ENCODE assay signal across 8 mouse cellular contexts in genomic region chr15:103314181-103314580, GRCm38 (mm10). TPM values are rescaled to one million over a fixed set of nuclear protein-coding genes. Genes with fewer than 3 reads are reported as not detected.
DNase-seq lines count a peak whose midpoint lies in the region; ATAC-seq and TF ChIP-seq lines count a peak whose summit lies in the region.

No protein-coding gene starts in this region.

- no peak for ATAC-seq in heart, embryonic 16.5 days (replicated peaks; ENCODE audit: extremely low read depth, insufficient read depth, low FRiP score)
- ATAC-seq in liver, embryonic 12.5 days: no peak

- no peak for TF ChIP-seq CTCF in E14TG2a.4 (conservative IDR thresholded peaks at IDR 0.05; ENCODE audit: low read length)

- H3K9me3 ChIP-seq in E14TG2a.4 (ENCODE audit: low read length): no peaks in the 10 kb centered on the region
- H3K9me3 ChIP-seq in heart, embryonic 16.5 days (replicated peaks; ENCODE audit: control insufficient read depth, low read length): no peaks in the 10 kb centered on the region
- no peaks in the 10 kb centered on the region for H3K9me3 ChIP-seq in liver, embryonic 12.5 days (replicated peaks)

- H3K4me1 ChIP-seq in E14TG2a.4 (replicated peaks; ENCODE audit: low read depth, low read length): peaks cover 58% of the 10 kb centered on the region
- peaks cover 21% of the 10 kb centered on the region for H3K4me1 ChIP-seq in heart, embryonic 16.5 days (ENCODE audit: control insufficient read depth, insufficient read depth, low read length)
- H3K4me1 ChIP-seq in liver, embryonic 12.5 days: peaks cover 68% of the 10 kb centered on the region

- peaks cover 34% of the 10 kb centered on the region for H3K27me3 ChIP-seq in E14TG2a.4 (ENCODE audit: insufficient read depth, low read length)
- no peaks in the 10 kb centered on the region for H3K27me3 ChIP-seq in heart, embryonic 16.5 days (ENCODE audit: control insufficient read depth, insufficient read depth, low read length)
- H3K27me3 ChIP-seq in liver, embryonic 12.5 days (replicated peaks): peaks cover 4% of the 10 kb centered on the region

- 38% methylated on average over 22 of the region's 22 CpGs for WGBS in heart, embryonic 16.5 days
- WGBS in liver, embryonic 12.5 days (ENCODE audit: insufficient replicate concordance): 61% methylated on average over 22 of the region's 22 CpGs

- intact Hi-C loops in gastrocnemius, postnatal 14 days (cut with DNase I; ENCODE audit: low total_unique reads): no loop called here
- intact Hi-C loops in gastrocnemius, postnatal 36 days (cut with DNase I): no loop called here

- peak overlapping the region; percentile 71 for H3K4me3 ChIP-seq in E14TG2a.4 (replicated peaks; ENCODE audit: low read length)
- H3K4me3 ChIP-seq in heart, embryonic 16.5 days (ENCODE audit: low read length): peak overlapping the region; percentile 45
- no peak overlapping the region for H3K4me3 ChIP-seq in liver, embryonic 12.5 days

- DNase-seq in gastrocnemius, postnatal 14 days: peak; percentile 20
- DNase-seq in gastrocnemius, postnatal 36 days: no peak
- no peak for DNase-seq in spleen, postnatal 4 days (ENCODE audit: low spot score in 2 of 2)
- no peak for DNase-seq in retina, embryonic 14.5 days (ENCODE audit: low spot score)
- no peak for DNase-seq in kidney, postnatal 10 days

- H3K9ac ChIP-seq in heart, embryonic 16.5 days (ENCODE audit: low read length): peak overlapping the region; percentile 53
- no peak overlapping the region for H3K9ac ChIP-seq in liver, embryonic 12.5 days

- no peak overlapping the region for H3K27ac ChIP-seq in heart, embryonic 16.5 days (ENCODE audit: low read length)
- no peak overlapping the region for H3K27ac ChIP-seq in liver, embryonic 12.5 days

- peak overlapping the region; percentile 80 for H3K4me2 ChIP-seq in heart, embryonic 16.5 days (ENCODE audit: low read depth, low read length)
- H3K4me2 ChIP-seq in liver, embryonic 12.5 days: peak overlapping the region; percentile 49; the same call in 1 of the 2 replicates

- H3K36me3 ChIP-seq in E14TG2a.4 (ENCODE audit: insufficient read depth, low read length): peaks cover 41% of the 10 kb centered on the region
- no peaks in the 10 kb centered on the region for H3K36me3 ChIP-seq in heart, embryonic 16.5 days (ENCODE audit: control insufficient read depth, insufficient read depth)
- peaks cover 43% of the 10 kb centered on the region for H3K36me3 ChIP-seq in liver, embryonic 12.5 days

RNA-seq across cellular contexts. Expression of gene Gpr84, which starts 3.8 kb away (rescaled TPM):
- total RNA-seq in gastrocnemius, postnatal 14 days (2021): not detected
- not detected for total RNA-seq in gastrocnemius, postnatal 36 days (2021)
- 0.19 TPM in 1 of 2 replicates, not detected in the other for polyA plus RNA-seq in heart, embryonic 16.5 days (2015; fragmentation: Nextera tagmentation; extraction: Ambion mirVana)
- polyA plus RNA-seq in liver, embryonic 12.5 days (2016; fragmentation: Nextera tagmentation; extraction: Ambion mirVana): 0.75 and 0.78 TPM in 2 replicates

RNA-seq across cellular contexts. Expression of gene Zfp385a, which starts 25.7 kb away (rescaled TPM):
- total RNA-seq in gastrocnemius, postnatal 14 days (2021): 10 to 100 TPM; 31.3 to 32.1 TPM
- 10 to 100 TPM in 1 of 2 experiments, 1 to 10 TPM in 1; 8.7 to 12.7 TPM for total RNA-seq in gastrocnemius, postnatal 36 days (2021)
- 6.5 and 7.5 TPM in 2 replicates for polyA plus RNA-seq in heart, embryonic 16.5 days (2015; fragmentation: Nextera tagmentation; extraction: Ambion mirVana)
- 7.7 and 8.2 TPM in 2 replicates for polyA plus RNA-seq in liver, embryonic 12.5 days (2016; fragmentation: Nextera tagmentation; extraction: Ambion mirVana)

RNA-seq across cellular contexts. Expression of gene Copz1, which starts 41.7 kb away (rescaled TPM):
- 10 to 100 TPM; 38.0 to 38.5 TPM for total RNA-seq in gastrocnemius, postnatal 14 days (2021)
- total RNA-seq in gastrocnemius, postnatal 36 days (2021): 10 to 100 TPM; 33.4 to 34.6 TPM
- 155 and 161 TPM in 2 replicates for polyA plus RNA-seq in heart, embryonic 16.5 days (2015; fragmentation: Nextera tagmentation; extraction: Ambion mirVana)
- polyA plus RNA-seq in liver, embryonic 12.5 days (2016; fragmentation: Nextera tagmentation; extraction: Ambion mirVana): 246 and 250 TPM in 2 replicates

RNA-seq across cellular contexts. Expression of gene Itga5, which starts 52.4 kb away (rescaled TPM):
- total RNA-seq in gastrocnemius, postnatal 14 days (2021): 10 to 100 TPM; 22.5 to 25.7 TPM
- 1 to 10 TPM; 8.7 to 9.1 TPM for total RNA-seq in gastrocnemius, postnatal 36 days (2021)
- 64.0 and 72.7 TPM in 2 replicates for polyA plus RNA-seq in heart, embryonic 16.5 days (2015; fragmentation: Nextera tagmentation; extraction: Ambion mirVana)
- 21.8 and 23.2 TPM in 2 replicates for polyA plus RNA-seq in liver, embryonic 12.5 days (2016; fragmentation: Nextera tagmentation; extraction: Ambion mirVana)

RNA-seq across cellular contexts. Expression of gene Nfe2, which starts 56.0 kb away (rescaled TPM):
- not detected for total RNA-seq in gastrocnemius, postnatal 14 days (2021)
- total RNA-seq in gastrocnemius, postnatal 36 days (2021): not detected
- polyA plus RNA-seq in heart, embryonic 16.5 days (2015; fragmentation: Nextera tagmentation; extraction: Ambion mirVana): 3.3 and 3.9 TPM in 2 replicates
- polyA plus RNA-seq in liver, embryonic 12.5 days (2016; fragmentation: Nextera tagmentation; extraction: Ambion mirVana): 168 TPM in 2 replicates
